Mouse (Mus musculus): Measurements from ENCODE around the gene Mllt10.

DNA sequence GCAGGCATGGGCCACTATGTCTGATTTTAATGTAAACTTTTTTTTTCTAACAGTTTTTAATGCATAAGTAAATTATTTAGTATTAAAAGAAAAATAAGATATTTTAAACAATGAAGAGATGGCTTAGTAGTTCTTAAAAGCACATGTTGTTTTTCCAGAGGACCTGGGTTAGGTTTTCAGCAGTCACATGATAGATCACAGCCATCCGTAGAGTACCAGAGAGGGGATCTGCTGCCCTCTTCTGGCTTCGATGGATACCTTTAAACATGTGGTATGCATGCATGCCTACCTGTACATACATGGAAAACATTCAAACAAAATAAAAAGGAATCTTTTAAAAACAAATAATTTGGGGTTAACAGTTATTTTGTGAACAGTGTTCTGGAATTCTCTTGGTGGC, 45.9 kb downstream of the Mllt10 start:
- 0 out of 2 replicates have a peak, but pooled peaks have one; percentile 8 for TF ChIP-seq CTCF (IDR thresholded peaks at IDR 0.05; ENCODE audit: extremely low read depth, insufficient read depth, insufficient read length, insufficient replicate concordance)
- TF ChIP-seq POLR2A (IDR thresholded peaks at IDR 0.05; ENCODE audit: low read depth, low read length): no peak
